Mouse (Mus musculus) myocyte (in vitro differentiated cells): ENCODE results near the gene Eppin.

Source experiments
- POLR2A ChIP-seq: IDR thresholded peaks from one replicate; pipeline ENCODE4 v1.6.1; 2011; ENCODE audit warnings: low read depth, mild to moderate bottlenecking, control low read depth, moderate library complexity; ENCODE audit not compliant: insufficient read length
- POLR2AphosphoS2 ChIP-seq: IDR thresholded peaks from one replicate; pipeline ENCODE4 v1.6.1; 2011; ENCODE audit warnings: low read depth, control low read depth; ENCODE audit not compliant: insufficient read length
- SRF ChIP-seq: IDR thresholded peaks from one replicate; pipeline ENCODE4 v1.6.1; 2011; ENCODE audit warnings: low read depth; ENCODE audit not compliant: control insufficient read depth, insufficient read length
- TCF12 ChIP-seq: IDR thresholded peaks from one replicate; pipeline ENCODE4 v1.6.1; 2011; ENCODE audit warnings: mild to moderate bottlenecking, control low read depth; ENCODE audit not compliant: poor library complexity, insufficient read depth, severe bottlenecking
- TCF3 ChIP-seq: IDR thresholded peaks from one replicate; pipeline ENCODE4 v1.6.1; 2011; ENCODE audit warnings: low read depth, control low read depth; ENCODE audit not compliant: insufficient read length
- USF1 ChIP-seq: IDR thresholded peaks from one replicate; pipeline ENCODE4 v1.6.1; 2011; ENCODE audit warnings: low read depth, mild to moderate bottlenecking, control low read depth, moderate library complexity

GRCm38 (mm10) chr2:164621775-164622174 is 28.4 kb upstream of the Eppin start:
- no peak for TF ChIP-seq POLR2A
- TF ChIP-seq TCF3: no peak
- TF ChIP-seq USF1: no peak
- TF ChIP-seq TCF12: no peak
- no peak for TF ChIP-seq POLR2AphosphoS2
- TF ChIP-seq SRF: no peak
